18 mouse cellular contexts compared by ENCODE assay signal in the genomic region with DNA sequence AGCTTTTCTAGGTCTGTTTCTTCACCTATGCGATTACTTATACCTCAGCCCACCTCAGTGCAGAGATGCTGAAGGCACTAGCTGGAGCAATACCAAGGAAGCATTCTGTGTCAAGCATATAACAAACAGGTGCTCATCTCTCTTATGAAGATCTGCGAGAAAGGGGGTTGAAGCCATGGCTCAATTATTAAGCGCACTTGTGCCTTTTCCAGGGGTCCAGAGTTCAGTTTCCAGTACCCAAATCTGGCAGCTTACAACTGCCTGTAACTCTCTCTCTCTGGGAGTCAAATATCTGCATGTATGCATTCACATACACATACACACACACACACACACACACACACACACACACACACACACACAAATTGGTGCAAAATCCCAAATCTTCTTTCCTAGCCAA.
DNase-seq lines count a peak whose midpoint lies in the region; ATAC-seq and TF ChIP-seq lines count a peak whose summit lies in the region.
"Had no signal": no experiment of that assay in that cellular context is flagged by ENCODE, and none has a peak within 500 bp of the region (broad histone marks: within the 10 kb centered on the region; RNA-seq: fewer than 3 reads in every experiment).

No protein-coding gene starts in this region.

- H3K4me2 ChIP-seq in heart, embryonic 14.5 days (ENCODE audit: low read length): peak overlapping the region; percentile 14; the same call in 1 of the 2 replicates
- peak overlapping the region; percentile 13; the same call in 1 of the 2 replicates for H3K4me2 ChIP-seq in intestine, postnatal 0 days (replicated peaks; ENCODE audit: low read depth)
- H3K4me2 ChIP-seq in kidney, postnatal 0 days (ENCODE audit: low read length): no peak overlapping the region
- H3K4me2 ChIP-seq: limb, embryonic 15.5 days had no signal

- H3K36me3 ChIP-seq in heart, embryonic 14.5 days (ENCODE audit: control insufficient read depth, insufficient read depth, low read length): no peaks in the 10 kb centered on the region
- no peaks in the 10 kb centered on the region for H3K36me3 ChIP-seq in liver, adult 2 months (ENCODE audit: control insufficient read depth, insufficient read depth, low read length)
- no peaks in the 10 kb centered on the region for H3K36me3 ChIP-seq in intestine, postnatal 0 days (ENCODE audit: control insufficient read depth, insufficient read depth)
- H3K36me3 ChIP-seq in kidney, postnatal 0 days (ENCODE audit: insufficient read depth, low read length): no peaks in the 10 kb centered on the region

- no peak overlapping the region for H3K9ac ChIP-seq in heart, embryonic 14.5 days (ENCODE audit: low read length)
- H3K9ac ChIP-seq in liver, adult 2 months (ENCODE audit: low read depth, low read length): no peak overlapping the region
- no peak overlapping the region for H3K9ac ChIP-seq in intestine, postnatal 0 days (ENCODE audit: low read depth, low read length)
- no peak overlapping the region for H3K9ac ChIP-seq in kidney, postnatal 0 days (ENCODE audit: low read depth, low read length)
- H3K9ac ChIP-seq: limb, embryonic 15.5 days had no signal

- no peak for TF ChIP-seq POLR2A in liver, adult 2 months (IDR thresholded peaks at IDR 0.05; ENCODE audit: extremely low read depth, insufficient read depth, low read length)

- intact Hi-C loops in heart, postnatal 36 days (cut with DNase I): no loop called here

- no peaks in the 10 kb centered on the region for H3K27me3 ChIP-seq in heart, embryonic 14.5 days (ENCODE audit: control insufficient read depth, insufficient read depth, low read length)
- no peaks in the 10 kb centered on the region for H3K27me3 ChIP-seq in liver, adult 2 months (ENCODE audit: control insufficient read depth, insufficient read depth, low read length)
- H3K27me3 ChIP-seq in intestine, postnatal 0 days (replicated peaks; ENCODE audit: control insufficient read depth, insufficient read depth, low read length): no peaks in the 10 kb centered on the region
- H3K27me3 ChIP-seq in kidney, postnatal 0 days (ENCODE audit: insufficient read depth, low read length): no peaks in the 10 kb centered on the region
- H3K27me3 ChIP-seq: limb, embryonic 15.5 days had no signal

- 86% methylated on average over 3 of the region's 3 CpGs for WGBS in heart, embryonic 14.5 days
- WGBS in liver, adult 2 months: 31% methylated on average over 3 of the region's 3 CpGs
- 64% methylated on average over 3 of the region's 3 CpGs for WGBS in intestine, postnatal 0 days
- 88% methylated on average over 3 of the region's 3 CpGs for WGBS in kidney, postnatal 0 days

- no peak for ATAC-seq in heart, embryonic 14.5 days (ENCODE audit: insufficient number of reproducible peaks, insufficient read depth, low FRiP score, low read depth)
- no peak for ATAC-seq in intestine, postnatal 0 days
- ATAC-seq in kidney, postnatal 0 days (replicated peaks; ENCODE audit: low FRiP score, low read depth): no peak
- no peak for ATAC-seq in megakaryocyte-erythroid progenitor cell, adult 5-6 weeks (replicated peaks; ENCODE audit: low FRiP score, low TSS enrichment, poor library complexity, severe bottlenecking)
- ATAC-seq: forebrain, embryonic 14.5 days; hindbrain, embryonic 16.5 days had no signal

- peaks cover 23 to 35% of the 10 kb centered on the region in 2 experiments for H3K4me1 ChIP-seq in heart, embryonic 14.5 days (ENCODE audit: control insufficient read depth in 2 of 2, insufficient read depth in 2 of 2, low read length in 2 of 2)
- peaks cover 13% of the 10 kb centered on the region for H3K4me1 ChIP-seq in liver, adult 2 months (ENCODE audit: control insufficient read depth, insufficient read depth, low read length)
- H3K4me1 ChIP-seq in intestine, postnatal 0 days (replicated peaks; ENCODE audit: control insufficient read depth, insufficient read depth, low read length): no peaks in the 10 kb centered on the region
- H3K4me1 ChIP-seq in kidney, postnatal 0 days (replicated peaks; ENCODE audit: insufficient read depth, low read length): peaks cover 5% of the 10 kb centered on the region; the same call in 1 of the 2 replicates

- H3K4me3 ChIP-seq in heart, embryonic 14.5 days (ENCODE audit: control insufficient read depth in 1 of 2, insufficient read depth in 1 of 2, low read depth in 1 of 2, low read length in 2 of 2): no peak overlapping the region
- H3K4me3 ChIP-seq in liver, adult 2 months (ENCODE audit: insufficient read depth, low read depth, low read length): peak overlapping the region; percentile 3
- H3K4me3 ChIP-seq in intestine, postnatal 0 days (ENCODE audit: low read depth, low read length): no peak overlapping the region
- H3K4me3 ChIP-seq in kidney, postnatal 0 days (replicated peaks; ENCODE audit: low read depth, low read length): no peak overlapping the region
- no peak overlapping the region for H3K4me3 ChIP-seq in layer of hippocampus, adult 2 months
- H3K4me3 ChIP-seq: heart, adult 2 months; limb, embryonic 15.5 days; midbrain, embryonic 10.5 days had no signal

- no peaks in the 10 kb centered on the region for H3K79me2 ChIP-seq in liver, adult 2 months (ENCODE audit: control insufficient read depth, insufficient read depth, low read length)

- DNase-seq in heart, postnatal 36 days: no peak
- DNase-seq in liver, adult 2 months (ENCODE audit: extremely low read depth, low read depth, low spot score): peak; percentile 89
- DNase-seq in liver: no peak
- no peak for DNase-seq in kidney, postnatal 0 days (ENCODE audit: low spot score)
- no peak for DNase-seq in layer of hippocampus, adult 2 months (ENCODE audit: low spot score in 2 of 2)
- DNase-seq: adrenal gland, adult 2 months; cerebellum, adult 8-10 months; gastrocnemius, postnatal 14 days; heart, adult 2 months; right cerebral cortex, postnatal 25 days; thymus, adult 2 months had no signal

- no peaks in the 10 kb centered on the region for H3K9me3 ChIP-seq in heart, embryonic 14.5 days (ENCODE audit: control insufficient read depth, low read length)
- H3K9me3 ChIP-seq in intestine, postnatal 0 days (ENCODE audit: control insufficient read depth): no peaks in the 10 kb centered on the region
- no peaks in the 10 kb centered on the region for H3K9me3 ChIP-seq in kidney, postnatal 0 days (replicated peaks; ENCODE audit: low read length)
- H3K9me3 ChIP-seq: limb, embryonic 15.5 days; midbrain, embryonic 10.5 days had no signal

- no peak for TF ChIP-seq CTCF in liver, adult 2 months (IDR thresholded peaks at IDR 0.05; ENCODE audit: low read depth, low read length)
- TF ChIP-seq CTCF in intestine, postnatal 0 days (IDR thresholded peaks at IDR 0.05; ENCODE audit: low read depth): no peak
- TF ChIP-seq CTCF in kidney, postnatal 0 days (IDR thresholded peaks at IDR 0.05; ENCODE audit: low read depth): no peak
- no peak for TF ChIP-seq CTCF in layer of hippocampus, adult 2 months (conservative IDR thresholded peaks at IDR 0.05)

- H3K27ac ChIP-seq in heart, embryonic 14.5 days (replicated peaks in 1 of 2; ENCODE audit: control insufficient read depth in 1 of 2, insufficient read depth in 1 of 2, low read depth in 2 of 2, low read length in 2 of 2): no peak overlapping the region; a peak in 1 of 4 replicates
- peak overlapping the region; percentile 34 for H3K27ac ChIP-seq in liver, adult 2 months (replicated peaks; ENCODE audit: insufficient read depth, low read depth, low read length)
- H3K27ac ChIP-seq in intestine, postnatal 0 days (ENCODE audit: low read depth, low read length): no peak overlapping the region
- H3K27ac ChIP-seq in kidney, postnatal 0 days: 0 out of 2 replicates have a peak overlapping the region, but pooled peaks have one; percentile 0
- no peak overlapping the region for H3K27ac ChIP-seq in layer of hippocampus, adult 2 months
- H3K27ac ChIP-seq: heart, adult 2 months; limb, embryonic 15.5 days had no signal

Comparison
In these comparisons a context has a peak if more than half of its experiments do, and no peak if none do; other contexts are left out.
1. H3K27ac ChIP-seq: peak in liver, adult 2 months (single experiment) and kidney, postnatal 0 days (single experiment); none in heart, embryonic 14.5 days (0 of 2), intestine, postnatal 0 days (single experiment) and layer of hippocampus, adult 2 months (single experiment).